Mouse (Mus musculus) limb, embryonic 15.5 days (tissue): ENCODE measurements around the gene Cyp2a4. TPM values are rescaled to one million over a fixed set of nuclear protein-coding genes. Genes with fewer than 3 reads are reported as not detected.
"Not testable (repeated sequence)": the region's sequence is repeated elsewhere in the genome, so short reads cannot be mapped to it uniquely, and the experiment has no call there.

Experiments
- ATAC-seq: fragments of 200-750 bp; cut with Nextera tagmentation; 2 replicates; pipeline ENCODE4 v1.8.0; 2017; ENCODE audit warnings: low read depth, moderate TSS enrichment; ENCODE audit not compliant: insufficient number of reproducible peaks, low FRiP score, low TSS enrichment
- H3K27ac ChIP-seq: fragments of 300-500 bp; sonication (generic); 2 replicates; pipeline ENCODE4 v1.5.1; 2015; ENCODE audit warnings: moderate library complexity, mild to moderate bottlenecking, inconsistent platforms
- H3K27me3 ChIP-seq: fragments of 300-500 bp; sonication (generic); 2 replicates; pipeline ENCODE4 v1.6.1; 2015; ENCODE audit warnings: inconsistent platforms
- H3K36me3 ChIP-seq: fragments of 300-500 bp; sonication (generic); 2 replicates; pipeline ENCODE4 v1.6.1; 2015; ENCODE audit warnings: inconsistent platforms
- H3K4me1 ChIP-seq: fragments of 300-500 bp; sonication (generic); 2 replicates; pipeline ENCODE4 v1.6.1; 2015; ENCODE audit warnings: inconsistent platforms
- H3K4me2 ChIP-seq: fragments of 300-500 bp; sonication (generic); 2 replicates; pipeline ENCODE4 v1.6.1; 2015; ENCODE audit warnings: mild to moderate bottlenecking, inconsistent platforms
- H3K4me3 ChIP-seq: fragments of 300-500 bp; sonication (generic); 2 replicates; pipeline ENCODE4 v1.5.1; 2015; ENCODE audit warnings: mild to moderate bottlenecking, inconsistent platforms
- H3K9ac ChIP-seq: fragments of 300-500 bp; sonication (generic); 2 replicates; pipeline ENCODE4 v1.6.1; 2015; ENCODE audit warnings: inconsistent platforms
- H3K9me3 ChIP-seq: fragments of 300-500 bp; sonication (generic); 2 replicates; pipeline ENCODE4 v1.6.1; 2016; ENCODE audit warnings: inconsistent platforms
- WGBS: fragments of 180-500 bp; shearing (Covaris S2); methylation state at CpG from one replicate; pipeline ENCODE4 v1.1.7; 2015; 5-methylcytosine and 5-hydroxymethylcytosine counted together
- polyA plus RNA-seq: library from polyadenylated mRNA; unstranded; fragments of >200 nt; fragmentation: Nextera tagmentation; extraction: Ambion mirVana; gene quantifications from 2 replicates; pipeline ENCODE4 v1.2.1, GENCODE M21; 2015

Cyp2a4 gene
- not detected in 2 replicates for polyA plus RNA-seq

- 60% methylated on average over 2 of the region's 2 CpGs for WGBS
- H3K4me1 ChIP-seq, H3K9me3 ChIP-seq, H3K27ac ChIP-seq, H3K36me3 ChIP-seq, ATAC-seq, H3K27me3 ChIP-seq, H3K9ac ChIP-seq, H3K4me3 ChIP-seq, H3K4me2 ChIP-seq: not testable (repeated sequence)
These were observed at the start of gene Cyp2a4 for GRCm38 (mm10) chr7:26306926-26307325. Cyp2a4 (plus strand) TSS chr7:26307169.

- H3K9me3 ChIP-seq, H3K4me1 ChIP-seq, H3K27ac ChIP-seq, H3K4me3 ChIP-seq, H3K4me2 ChIP-seq, H3K27me3 ChIP-seq, H3K36me3 ChIP-seq, H3K9ac ChIP-seq, ATAC-seq: not testable (repeated sequence)
- 75% methylated on average over 1 of the region's 1 CpGs for WGBS
These were observed 46.9 kb upstream of the Cyp2a4 start, which contains the start of gene Vmn1r184 for GRCm38 (mm10) chr7:26260034-26260433. Vmn1r184 (plus strand) TSS chr7:26260334.

DNA sequence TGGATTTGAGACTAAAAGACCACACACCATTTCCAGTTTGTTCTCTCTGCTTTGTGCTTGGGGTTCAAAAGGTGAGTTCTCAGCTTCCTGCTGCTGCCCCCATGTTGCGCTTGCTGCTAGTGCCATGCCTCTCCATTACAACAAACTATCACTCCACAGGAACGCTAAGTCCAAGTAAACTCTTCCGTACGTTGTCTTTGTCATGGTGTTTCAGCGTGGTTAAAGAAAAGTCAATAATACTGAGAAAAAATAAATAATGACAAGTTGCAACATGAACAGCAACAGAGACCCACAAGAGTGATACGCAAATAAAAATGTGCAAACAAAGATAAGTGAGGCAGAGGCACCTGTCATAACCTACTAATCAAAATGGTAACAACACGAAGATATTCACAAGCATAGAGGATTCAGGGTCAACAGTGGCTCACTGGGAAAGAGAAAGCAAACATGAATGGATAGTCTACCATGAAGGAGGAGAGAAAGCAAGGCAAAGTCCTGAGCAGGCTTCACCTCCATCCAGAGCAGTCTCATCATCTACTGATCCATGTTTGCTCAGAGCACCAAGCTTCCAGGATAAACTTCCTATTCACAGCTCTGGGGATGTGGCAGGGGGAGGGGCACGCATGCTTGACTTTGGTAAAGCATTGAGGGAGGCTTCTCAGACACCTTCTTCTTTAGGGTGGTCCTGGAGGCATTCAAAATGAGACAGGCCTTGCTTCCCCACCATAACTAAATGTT, 3.4 kb upstream of the Cyp2a4 start:
- 85% methylated on average over 7 of the region's 8 CpGs for WGBS
- H3K4me3 ChIP-seq, H3K9me3 ChIP-seq, H3K36me3 ChIP-seq, H3K27me3 ChIP-seq, ATAC-seq, H3K4me1 ChIP-seq, H3K4me2 ChIP-seq, H3K27ac ChIP-seq, H3K9ac ChIP-seq: not testable (repeated sequence)

DNA sequence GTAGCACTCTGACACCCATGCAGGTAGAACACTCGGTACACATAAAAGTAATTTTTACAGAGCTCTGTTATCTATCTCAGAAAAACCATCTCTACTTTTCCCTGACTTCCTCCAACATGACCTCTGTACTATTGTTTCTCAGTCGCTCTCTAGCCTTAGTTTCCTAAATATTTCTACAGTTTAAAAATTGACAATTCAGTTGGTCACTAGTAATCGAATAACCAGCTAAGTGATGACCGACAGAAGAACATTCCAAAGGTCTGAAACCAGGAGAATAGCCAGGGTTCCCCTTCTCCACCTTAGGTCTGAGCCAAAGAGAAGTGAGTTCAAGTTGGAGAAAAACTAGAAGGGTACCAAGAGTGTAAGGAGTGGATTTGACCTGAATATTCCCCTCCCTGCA, 4.8 kb downstream of the Cyp2a4 start:
- not testable (repeated sequence) for H3K4me1 ChIP-seq, H3K27ac ChIP-seq, H3K4me3 ChIP-seq, H3K9ac ChIP-seq, H3K36me3 ChIP-seq, H3K4me2 ChIP-seq, ATAC-seq, H3K9me3 ChIP-seq, H3K27me3 ChIP-seq
- WGBS: 77% methylated on average over 4 of the region's 4 CpGs

GRCm38 (mm10) chr7:26315194-26315593, 8.2 kb downstream of the Cyp2a4 start:
- not testable (repeated sequence) for H3K4me3 ChIP-seq, H3K27me3 ChIP-seq, H3K4me2 ChIP-seq, H3K9me3 ChIP-seq, H3K4me1 ChIP-seq, ATAC-seq, H3K36me3 ChIP-seq, H3K27ac ChIP-seq, H3K9ac ChIP-seq
- WGBS: 82% methylated on average over 2 of the region's 2 CpGs

DNA sequence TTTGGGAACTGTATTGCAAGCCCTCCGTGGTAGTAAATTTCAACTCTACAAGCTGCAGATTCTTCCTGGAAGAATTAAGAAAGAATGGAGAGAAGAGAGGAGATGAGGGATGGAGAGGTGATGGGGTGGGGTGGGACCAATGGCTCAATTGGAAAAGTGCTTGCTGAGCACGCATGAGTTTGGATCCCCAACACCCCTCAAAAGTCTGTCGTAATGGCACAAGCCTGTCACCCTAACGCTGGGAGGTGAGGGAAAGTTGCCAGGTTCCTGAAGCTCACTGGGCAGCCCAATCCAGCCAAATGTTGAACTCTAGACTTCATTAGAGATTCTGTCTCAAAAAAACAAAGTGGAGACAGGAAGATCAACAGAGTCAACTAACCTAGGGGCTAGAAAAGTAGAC, 8.8 kb downstream of the Cyp2a4 start:
- not testable (repeated sequence) for H3K9ac ChIP-seq, H3K9me3 ChIP-seq, H3K4me3 ChIP-seq, H3K4me1 ChIP-seq, H3K36me3 ChIP-seq, H3K4me2 ChIP-seq, H3K27ac ChIP-seq, H3K27me3 ChIP-seq, ATAC-seq
- 89% methylated on average over 4 of the region's 4 CpGs for WGBS

DNA sequence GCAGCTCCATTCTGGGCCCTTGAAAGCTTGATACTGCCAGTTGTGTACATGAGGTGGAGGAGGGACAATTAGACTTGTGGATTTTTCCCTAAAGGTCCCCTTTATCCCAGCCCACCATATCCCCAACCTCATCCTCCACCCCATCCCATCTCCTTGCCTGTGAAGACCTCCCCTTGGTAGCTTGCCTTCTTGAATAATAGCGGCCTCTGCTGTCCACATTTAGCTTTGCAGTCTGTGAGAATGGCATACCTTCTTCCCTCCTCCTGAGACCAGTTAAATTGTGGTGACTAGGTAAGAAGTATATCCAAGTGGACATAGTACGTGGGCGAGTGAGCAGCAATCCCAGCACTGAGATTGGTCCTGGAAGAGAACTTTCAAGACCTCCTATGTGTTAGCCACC, 13.4 kb downstream of the Cyp2a4 start:
- not testable (repeated sequence) for H3K4me2 ChIP-seq, H3K36me3 ChIP-seq, H3K9me3 ChIP-seq, H3K4me3 ChIP-seq, H3K27ac ChIP-seq, H3K9ac ChIP-seq, H3K27me3 ChIP-seq, H3K4me1 ChIP-seq, ATAC-seq
- WGBS: 68% methylated on average over 3 of the region's 3 CpGs

DNA sequence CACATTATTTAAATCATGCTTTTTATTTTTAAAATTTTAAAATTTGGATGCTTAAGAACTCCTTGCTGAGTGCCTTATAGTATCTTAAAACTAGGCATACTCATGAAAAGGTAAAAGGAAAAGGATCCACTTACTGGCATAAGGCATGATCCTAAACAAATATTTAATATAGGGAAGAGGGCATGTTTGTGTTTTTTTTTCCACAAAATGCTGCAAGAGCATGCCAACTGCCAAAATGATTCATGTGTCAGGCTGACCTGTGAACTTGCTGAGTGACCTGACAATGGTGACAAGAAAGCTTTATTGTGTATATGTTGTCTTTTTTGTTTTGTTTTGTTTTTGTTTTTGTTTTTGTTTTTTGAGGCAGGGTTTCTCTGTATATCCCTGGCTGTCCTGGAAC, 43.2 kb downstream of the Cyp2a4 start:
- H3K27ac ChIP-seq, H3K4me3 ChIP-seq: not testable (repeated sequence)

GRCm38 (mm10) chr7:26352258-26352657, 45.3 kb downstream of the Cyp2a4 start:
- ATAC-seq, H3K4me3 ChIP-seq, H3K27me3 ChIP-seq, H3K9me3 ChIP-seq, H3K9ac ChIP-seq, H3K27ac ChIP-seq, H3K36me3 ChIP-seq, H3K4me2 ChIP-seq, H3K4me1 ChIP-seq: not testable (repeated sequence)
- WGBS: 73% methylated on average over 3 of the region's 3 CpGs

More for the DNA sequence above, 43.2 kb downstream of the Cyp2a4 start:
- not testable (repeated sequence) for H3K9me3 ChIP-seq, ATAC-seq, H3K9ac ChIP-seq, H3K36me3 ChIP-seq, H3K4me1 ChIP-seq, H3K27me3 ChIP-seq, H3K4me2 ChIP-seq

- H3K9me3 ChIP-seq, H3K4me3 ChIP-seq, H3K36me3 ChIP-seq, H3K27ac ChIP-seq, H3K9ac ChIP-seq, H3K4me2 ChIP-seq, H3K4me1 ChIP-seq, H3K27me3 ChIP-seq, ATAC-seq: not testable (repeated sequence)
- WGBS: 87% methylated on average over 6 of the region's 6 CpGs
These were observed 49.8 kb downstream of the Cyp2a4 start for GRCm38 (mm10) chr7:26356719-26357118.

Other genes starting within 250 kb of the Cyp2a4 start
- not detected in 2 replicates for gene Cyp2b13, start 245.7 kb upstream of the Cyp2a4 start, polyA plus RNA-seq
- not detected in 2 replicates for gene Cyp2b9, start 133.8 kb upstream of the Cyp2a4 start, polyA plus RNA-seq
- gene Vmn1r184, start 46.8 kb upstream of the Cyp2a4 start, polyA plus RNA-seq: not detected in 2 replicates
- gene Nlrp9c, start 96.5 kb downstream of the Cyp2a4 start, polyA plus RNA-seq: not detected in 2 replicates
- gene Nlrp4a, start 127.9 kb downstream of the Cyp2a4 start, polyA plus RNA-seq: not detected in 2 replicates
- gene Nlrp9a, start 227.9 kb downstream of the Cyp2a4 start, polyA plus RNA-seq: not detected in 2 replicates